Mouse (Mus musculus): ENCODE results near the gene Pdcd4. TPM values are rescaled to one million over a fixed set of nuclear protein-coding genes. Genes with fewer than 3 reads are reported as not detected.

Pdcd4 gene
- polyA plus RNA-seq, 1 experiment from 2014 or later, result 64.6 TPM

- WGBS, result 50% methylated on average over 1 of the region's 1 CpGs
Measured at GRCm38 (mm10) chr19:53877779-53878178, 14.3 kb upstream of the Pdcd4 start.

DNA sequence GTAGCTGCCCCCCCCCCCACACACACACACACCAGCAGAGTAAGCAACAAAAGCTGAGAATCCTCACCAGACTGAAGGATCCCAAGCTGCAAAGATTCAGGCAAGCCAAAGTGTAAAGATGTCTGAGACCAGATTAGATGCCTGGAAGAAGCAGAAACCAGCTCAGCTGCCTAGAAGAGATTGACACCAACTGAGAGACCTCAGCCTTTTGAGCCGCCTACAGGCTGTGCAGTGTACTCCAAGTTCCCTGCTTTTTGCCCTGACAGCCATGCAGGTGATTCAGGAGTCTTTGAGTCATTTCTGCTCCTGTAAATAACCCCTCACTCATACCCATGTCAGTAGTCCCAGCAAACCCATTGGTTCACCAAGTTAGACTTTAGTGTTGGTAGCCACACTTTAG is 11.6 kb upstream of the Pdcd4 start:
- no peak for TF ChIP-seq EP300 (IDR thresholded peaks at IDR 0.05)
- no peak for TF ChIP-seq CTCF (IDR thresholded peaks at IDR 0.05)
- H3K4me3 ChIP-seq (ENCODE audit: low read depth, low read length), result no peak overlapping the region
- no peaks in the 10 kb centered on the region for H3K36me3 ChIP-seq (ENCODE audit: insufficient read depth, low read length)
- 75% methylated on average over 1 of the region's 1 CpGs for WGBS
- H3K9ac ChIP-seq (replicated peaks; ENCODE audit: low read depth), result no peak overlapping the region
- H3K27me3 ChIP-seq (replicated peaks; ENCODE audit: insufficient read depth, low read length), result no peaks in the 10 kb centered on the region
- no peak for ATAC-seq
- H3K9me3 ChIP-seq (ENCODE audit: low read length), result no peaks in the 10 kb centered on the region
- no peaks in the 10 kb centered on the region for H3K4me1 ChIP-seq (ENCODE audit: insufficient read depth, low read depth, low read length)
- DNase-seq (ENCODE audit: low spot score), result no peak
- no peak overlapping the region for H3K4me2 ChIP-seq (replicated peaks; ENCODE audit: low read depth, low read length)
- no peak overlapping the region for H3K27ac ChIP-seq (ENCODE audit: low read length)

More at GRCm38 (mm10) chr19:53877779-53878178, 14.3 kb upstream of the Pdcd4 start:
- Histone ChIP-seq H3K9ac (replicated peaks; ENCODE audit: low read depth) (no peak overlapping the region), H3K4me1 (ENCODE audit: insufficient read depth, low read depth, low read length) (no peaks in the 10 kb centered on the region), H3K27me3 (replicated peaks; ENCODE audit: insufficient read depth, low read length) (no peaks in the 10 kb centered on the region), H3K4me3 (ENCODE audit: low read depth, low read length) (no peak overlapping the region), H3K9me3 (ENCODE audit: low read length) (no peaks in the 10 kb centered on the region), H3K36me3 (ENCODE audit: insufficient read depth, low read length) (no peaks in the 10 kb centered on the region), H3K27ac (ENCODE audit: low read length) (no peak overlapping the region), H3K4me2 (replicated peaks; ENCODE audit: low read depth, low read length) (no peak overlapping the region)
- DNase-seq (ENCODE audit: low spot score) (no peak), ATAC-seq (no peak)
- no peak for TF ChIP-seq EP300 (IDR thresholded peaks at IDR 0.05)
- no peak for TF ChIP-seq CTCF (IDR thresholded peaks at IDR 0.05)

DNA sequence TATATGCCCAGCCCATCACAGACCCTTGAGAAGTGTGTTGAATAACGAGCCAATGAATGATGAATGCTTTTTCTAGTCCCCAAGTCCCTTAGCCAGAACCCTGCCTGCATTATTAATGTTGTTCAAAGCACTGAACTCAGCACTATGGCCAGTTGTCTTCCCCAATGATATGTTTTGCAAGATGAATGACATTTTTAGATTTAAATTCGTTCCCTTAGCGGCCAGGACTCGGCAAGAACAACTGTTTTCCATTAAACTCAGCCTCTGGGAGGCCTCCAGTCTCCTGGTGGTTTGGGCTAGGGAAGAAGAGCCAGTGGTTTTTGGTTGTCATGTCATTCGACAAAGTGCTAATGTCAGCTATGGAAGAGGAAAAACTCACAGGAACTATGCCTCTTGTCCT is 10.2 kb upstream of the Pdcd4 start:
- Histone ChIP-seq H3K36me3 (ENCODE audit: insufficient read depth, low read length) (no peaks in the 10 kb centered on the region), H3K27ac (ENCODE audit: low read length) (no peak overlapping the region), H3K4me3 (ENCODE audit: low read depth, low read length) (no peak overlapping the region), H3K27me3 (replicated peaks; ENCODE audit: insufficient read depth, low read length) (no peaks in the 10 kb centered on the region), H3K4me2 (replicated peaks; ENCODE audit: low read depth, low read length) (no peak overlapping the region), H3K4me1 (ENCODE audit: insufficient read depth, low read depth, low read length) (no peaks in the 10 kb centered on the region), H3K9me3 (ENCODE audit: low read length) (no peaks in the 10 kb centered on the region), H3K9ac (replicated peaks; ENCODE audit: low read depth) (no peak overlapping the region)
- no peak for TF ChIP-seq CTCF (IDR thresholded peaks at IDR 0.05)
- TF ChIP-seq EP300 (IDR thresholded peaks at IDR 0.05), result no peak
- WGBS, result 47% methylated on average over 5 of the region's 5 CpGs
- DNase-seq (ENCODE audit: low spot score) (no peak), ATAC-seq (no peak)

GRCm38 (mm10) chr19:53885450-53885849 is 6.6 kb upstream of the Pdcd4 start:
- Histone ChIP-seq H3K27ac (ENCODE audit: low read length) (no peak overlapping the region), H3K27me3 (replicated peaks; ENCODE audit: insufficient read depth, low read length) (no peaks in the 10 kb centered on the region), H3K9ac (replicated peaks; ENCODE audit: low read depth) (no peak overlapping the region), H3K4me1 (ENCODE audit: insufficient read depth, low read depth, low read length) (no peaks in the 10 kb centered on the region), H3K36me3 (ENCODE audit: insufficient read depth, low read length) (no peaks in the 10 kb centered on the region), H3K9me3 (ENCODE audit: low read length) (no peaks in the 10 kb centered on the region), H3K4me3 (ENCODE audit: low read depth, low read length) (no peak overlapping the region), H3K4me2 (replicated peaks; ENCODE audit: low read depth, low read length) (no peak overlapping the region)
- WGBS, result 54% methylated on average over 10 of the region's 10 CpGs
- DNase-seq (ENCODE audit: low spot score) (no peak), ATAC-seq (no peak)
- TF ChIP-seq CTCF (IDR thresholded peaks at IDR 0.05), result no peak
- no peak for TF ChIP-seq EP300 (IDR thresholded peaks at IDR 0.05)

DNA sequence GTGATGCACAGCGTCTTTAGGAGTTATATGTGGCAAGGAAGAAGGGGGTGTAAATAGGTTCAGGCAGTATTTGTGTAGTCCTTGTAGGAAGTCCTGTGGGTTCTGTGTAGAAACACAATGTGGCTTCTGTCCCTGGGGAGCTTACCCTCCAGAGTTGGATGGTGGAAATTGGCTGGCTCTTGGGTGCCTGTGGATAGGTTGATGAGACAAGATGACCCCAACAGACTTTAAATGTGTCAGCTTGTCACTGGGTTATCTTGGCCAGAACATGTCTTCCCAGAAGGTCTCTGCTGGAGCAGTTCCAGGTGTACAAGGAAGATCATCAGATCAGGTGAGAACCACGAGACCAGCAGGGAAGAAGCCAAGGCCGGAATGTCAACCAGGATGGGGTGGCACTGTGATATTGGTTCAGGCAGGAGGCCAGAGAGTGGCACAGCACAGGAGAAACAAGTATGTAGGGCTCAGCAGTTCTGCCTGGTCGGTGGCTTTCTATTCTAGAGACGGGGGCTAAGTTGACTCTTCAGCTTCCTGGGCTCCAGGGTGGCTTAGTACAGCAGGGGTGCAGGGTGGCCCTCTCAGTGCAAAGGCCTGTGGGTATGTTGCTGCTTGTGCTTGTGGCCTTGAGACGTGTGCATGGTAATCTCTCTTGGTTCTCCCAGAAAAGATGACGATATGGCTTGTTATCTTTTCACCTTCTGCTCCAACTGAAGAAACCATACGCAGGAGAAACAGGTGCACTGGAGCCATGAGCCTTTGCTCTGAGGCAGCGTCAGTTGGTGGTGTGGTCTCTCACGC is 5.3 kb upstream of the Pdcd4 start:
- 86% methylated on average over 10 of the region's 10 CpGs for WGBS
- DNase-seq (ENCODE audit: low spot score) (no peak), ATAC-seq (no peak)
- no peak overlapping the region for H3K9ac ChIP-seq (replicated peaks; ENCODE audit: low read depth)
- no peaks in the 10 kb centered on the region for H3K36me3 ChIP-seq (ENCODE audit: insufficient read depth, low read length)
- TF ChIP-seq EP300 (IDR thresholded peaks at IDR 0.05), result no peak
- no peak for TF ChIP-seq CTCF (IDR thresholded peaks at IDR 0.05)
- no peak overlapping the region for H3K27ac ChIP-seq (ENCODE audit: low read length)
- H3K4me2 ChIP-seq (replicated peaks; ENCODE audit: low read depth, low read length), result no peak overlapping the region
- no peaks in the 10 kb centered on the region for H3K9me3 ChIP-seq (ENCODE audit: low read length)
- no peak overlapping the region for H3K4me3 ChIP-seq (ENCODE audit: low read depth, low read length)
- H3K27me3 ChIP-seq (replicated peaks; ENCODE audit: insufficient read depth, low read length), result no peaks in the 10 kb centered on the region
- H3K4me1 ChIP-seq (ENCODE audit: insufficient read depth, low read depth, low read length), result no peaks in the 10 kb centered on the region

DNA sequence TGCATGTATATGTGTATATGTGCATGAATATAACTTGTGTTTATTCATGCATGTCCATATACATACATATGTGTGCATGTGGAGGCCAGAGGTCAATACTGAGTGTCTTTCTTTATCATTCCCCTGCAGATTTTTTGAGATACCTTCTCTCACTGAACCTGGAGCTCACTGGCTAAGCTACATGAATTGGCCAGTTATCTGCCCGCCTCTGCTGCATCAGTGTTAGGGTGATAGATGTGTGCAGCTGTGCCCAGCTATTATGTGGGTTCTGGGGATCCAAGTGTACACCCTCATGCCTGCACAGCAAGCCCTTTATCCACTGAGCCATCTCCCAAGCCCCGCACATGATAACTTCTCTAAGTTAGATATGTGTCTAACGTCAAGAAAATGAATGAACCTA is 4.2 kb upstream of the Pdcd4 start:
- H3K9me3 ChIP-seq (ENCODE audit: low read length), result no peaks in the 10 kb centered on the region
- 82% methylated on average over 3 of the region's 3 CpGs for WGBS
- DNase-seq (ENCODE audit: low spot score) (no peak), ATAC-seq (no peak)
- no peak overlapping the region for H3K27ac ChIP-seq (ENCODE audit: low read length)
- TF ChIP-seq EP300 (IDR thresholded peaks at IDR 0.05) (no peak), CTCF (IDR thresholded peaks at IDR 0.05) (no peak)
- H3K9ac ChIP-seq (replicated peaks; ENCODE audit: low read depth), result no peak overlapping the region
- H3K36me3 ChIP-seq (ENCODE audit: insufficient read depth, low read length), result no peaks in the 10 kb centered on the region
- H3K4me2 ChIP-seq (replicated peaks; ENCODE audit: low read depth, low read length), result no peak overlapping the region
- H3K4me3 ChIP-seq (ENCODE audit: low read depth, low read length), result no peak overlapping the region
- H3K27me3 ChIP-seq (replicated peaks; ENCODE audit: insufficient read depth, low read length), result no peaks in the 10 kb centered on the region
- H3K4me1 ChIP-seq (ENCODE audit: insufficient read depth, low read depth, low read length), result no peaks in the 10 kb centered on the region

Measured in lung, postnatal 0 days (tissue).